Mouse (Mus musculus) right cerebral cortex, adult 18-20 months (tissue): ENCODE measurements around the gene Fus.
"Not testable (repeated sequence)": the region's sequence is repeated elsewhere in the genome, so short reads cannot be mapped to it uniquely, and the experiment has no call there.

Experiments
- DNase-seq: peaks from one replicate; pipeline ENCODE4 v3.0.0; 2022; ENCODE audit warnings: mixed read lengths

Gene Fus

GRCm38 (mm10) chr7:127967004-127967921 lies at the start of gene Fus:
TSS of gene Fus (plus strand) at chr7:127967457.
- DNase-seq: peak; percentile 92

DNA sequence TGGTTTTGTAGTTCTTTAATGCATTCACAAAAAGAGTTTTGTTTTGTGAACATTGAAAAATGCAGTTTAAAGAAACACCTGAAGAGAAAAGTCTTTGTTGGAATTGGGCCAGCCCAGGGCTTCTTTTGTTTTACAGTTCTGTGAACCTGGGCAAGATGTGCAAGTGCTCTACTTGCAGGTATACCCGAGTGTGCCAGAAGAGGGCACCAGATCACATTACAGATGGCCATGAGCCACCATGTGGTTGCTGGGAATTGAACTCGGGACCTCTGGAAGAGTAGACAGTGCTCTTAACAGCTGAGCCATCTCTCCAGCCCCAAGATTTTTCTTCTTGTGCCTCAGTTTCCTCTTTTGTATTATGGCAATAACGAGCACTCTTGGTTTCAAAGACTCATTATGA lies 49.1 kb upstream of the Fus start:
- DNase-seq: no peak

GRCm38 (mm10) chr7:127919290-127919689 lies 48.0 kb upstream of the Fus start:
- no peak for DNase-seq

DNA sequence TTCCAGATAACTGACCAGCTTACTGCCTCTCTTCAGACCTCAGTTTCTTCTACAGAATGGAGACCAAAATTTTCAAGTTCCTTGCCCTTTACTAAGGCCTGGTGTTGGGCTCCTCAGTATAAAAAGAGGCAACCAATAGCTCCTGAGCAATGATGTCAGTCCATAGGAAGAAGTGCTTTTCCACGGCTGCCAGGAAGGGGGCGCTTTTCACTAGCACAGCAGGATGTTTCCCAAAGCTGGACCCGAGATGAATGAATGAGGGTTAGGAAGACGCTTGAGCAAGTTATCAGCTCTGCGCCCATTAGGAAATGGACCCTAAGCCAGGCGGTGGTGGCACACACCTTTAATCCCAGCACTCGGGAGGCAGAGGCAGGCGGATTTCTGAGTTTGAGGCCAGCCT lies 45.7 kb upstream of the Fus start:
- no peak for DNase-seq

DNA sequence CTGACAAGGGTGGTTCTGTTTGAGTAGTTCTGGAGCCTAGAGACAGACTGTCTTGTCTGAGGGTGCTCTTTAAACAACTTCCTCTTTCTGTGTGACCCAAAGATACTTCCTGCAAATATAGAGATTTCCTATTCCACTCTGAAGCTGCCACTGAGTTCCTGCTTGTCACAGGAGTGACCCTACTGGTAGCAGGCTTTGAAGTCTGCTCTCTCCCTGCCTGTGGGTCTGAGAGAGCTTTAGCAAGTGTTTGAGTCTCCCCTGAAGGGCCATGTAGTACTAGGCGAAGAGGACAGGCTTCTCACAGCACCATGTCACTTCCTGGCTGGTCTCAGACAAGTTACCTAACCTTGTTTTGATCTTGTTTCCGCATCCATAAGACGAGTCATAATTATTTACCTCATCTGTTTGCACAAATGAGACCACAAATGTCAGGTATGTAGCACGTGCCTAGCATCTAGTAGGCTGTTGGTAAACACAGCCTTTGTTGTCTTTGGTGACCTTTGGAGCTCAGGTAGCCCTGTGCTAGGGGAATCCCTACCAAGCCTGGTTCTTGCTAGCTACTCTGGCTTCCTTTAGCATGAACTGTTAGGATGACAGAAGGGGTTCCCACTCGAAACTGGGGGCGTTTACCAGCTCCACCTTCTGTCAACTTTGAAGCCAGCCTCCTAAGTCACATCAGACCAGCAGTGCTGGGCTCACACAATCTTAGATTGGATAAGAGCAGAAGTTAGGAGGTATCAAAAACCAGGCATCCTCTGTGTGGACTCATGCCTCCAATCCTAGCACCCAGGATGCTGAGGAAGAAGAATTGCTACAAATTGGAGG lies 44.6 kb upstream of the Fus start:
- peak; percentile 21 for DNase-seq

- no peak for DNase-seq
These were observed 43.5 kb upstream of the Fus start for GRCm38 (mm10) chr7:127923714-127924113.

- no peak for DNase-seq
These were observed 42.0 kb upstream of the Fus start for GRCm38 (mm10) chr7:127925252-127925651.

GRCm38 (mm10) chr7:127926066-127926465 lies 41.2 kb upstream of the Fus start:
- DNase-seq: no peak

GRCm38 (mm10) chr7:127926846-127927245 lies 40.4 kb upstream of the Fus start:
- DNase-seq: no peak

DNA sequence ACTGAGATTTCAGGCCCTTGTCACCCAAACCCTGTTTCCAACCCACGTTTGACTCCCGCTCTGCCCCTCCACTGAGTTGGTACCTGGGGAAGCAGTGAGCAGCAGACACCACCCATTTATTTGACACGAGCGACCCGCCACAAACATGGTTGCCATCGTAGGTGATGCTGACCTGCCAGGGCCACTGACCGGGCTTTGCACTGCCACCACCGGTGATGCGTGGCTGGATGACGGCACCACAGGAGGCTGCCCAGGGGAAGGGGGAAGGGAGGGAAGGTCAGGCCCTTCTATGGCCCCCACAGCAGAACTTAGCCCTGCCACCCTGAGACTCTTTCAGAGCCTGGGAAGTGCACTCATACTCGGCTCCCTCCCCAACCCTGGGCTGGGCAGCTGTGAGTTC lies 39.5 kb upstream of the Fus start:
- no peak for DNase-seq

DNA sequence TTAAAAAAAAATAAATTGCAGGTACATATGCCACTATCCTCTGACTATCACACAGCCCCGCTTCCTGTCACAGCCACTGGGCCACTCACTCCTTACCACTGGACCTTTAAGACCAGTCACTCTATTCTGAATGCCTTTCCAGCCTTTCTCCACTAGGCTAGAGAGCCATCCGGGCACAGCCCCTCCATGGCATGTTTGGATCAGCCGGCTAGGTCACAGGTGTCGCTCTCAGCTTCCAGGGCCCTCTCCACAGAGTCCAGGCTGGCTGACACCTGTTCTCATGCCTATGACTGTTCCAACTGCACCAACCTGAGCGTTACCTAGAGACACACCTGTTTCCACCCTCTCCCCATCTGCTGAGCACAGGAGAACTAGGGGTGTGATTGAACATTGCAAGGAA lies 38.7 kb upstream of the Fus start:
- no peak for DNase-seq

DNA sequence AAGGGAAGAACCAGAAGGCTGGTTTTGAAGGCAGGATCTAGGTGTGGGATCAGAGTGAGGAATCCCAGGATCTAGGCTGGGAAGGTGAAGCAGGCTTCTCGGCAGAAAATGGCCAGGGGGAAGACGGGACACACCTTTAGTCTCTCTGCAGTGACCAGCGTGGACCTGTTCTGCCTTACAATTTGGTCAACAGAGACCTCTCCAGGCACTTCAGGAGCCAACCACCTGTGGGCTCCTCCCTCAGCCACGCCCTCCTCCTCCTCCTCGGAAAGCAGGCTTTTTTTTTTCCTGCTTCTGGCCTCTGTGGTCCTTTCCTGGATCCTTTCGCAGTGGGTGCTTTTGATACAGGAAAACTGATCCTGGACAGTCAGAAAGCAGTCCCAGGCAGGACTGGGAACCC lies 37.3 kb upstream of the Fus start, which contains the start of gene Prss8:
TSS of gene Prss8 (minus strand) at position 182 of the 400 bp plus-strand sequence.
- DNase-seq: no peak

DNA sequence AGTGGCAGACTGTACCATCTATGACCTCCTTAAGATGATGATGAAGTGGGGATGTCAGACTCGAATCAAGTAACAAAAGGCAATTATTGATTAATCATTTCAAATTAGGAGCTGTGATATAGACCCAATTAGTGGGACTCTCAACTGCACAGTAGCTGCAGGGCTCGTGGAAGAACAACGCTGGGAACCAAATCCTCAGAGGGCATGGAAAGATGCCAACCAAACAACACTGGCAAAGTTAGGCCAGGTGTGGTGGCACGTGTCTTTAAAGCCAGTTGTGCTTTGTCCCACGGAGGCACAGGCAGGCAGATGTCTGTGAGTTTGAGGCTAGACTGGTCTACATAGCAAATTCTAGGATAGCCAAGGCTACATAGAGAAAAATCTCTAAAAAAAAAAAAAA lies 36.6 kb upstream of the Fus start:
- no peak for DNase-seq

GRCm38 (mm10) chr7:127931351-127932135 lies 35.7 kb upstream of the Fus start:
- no peak for DNase-seq

DNA sequence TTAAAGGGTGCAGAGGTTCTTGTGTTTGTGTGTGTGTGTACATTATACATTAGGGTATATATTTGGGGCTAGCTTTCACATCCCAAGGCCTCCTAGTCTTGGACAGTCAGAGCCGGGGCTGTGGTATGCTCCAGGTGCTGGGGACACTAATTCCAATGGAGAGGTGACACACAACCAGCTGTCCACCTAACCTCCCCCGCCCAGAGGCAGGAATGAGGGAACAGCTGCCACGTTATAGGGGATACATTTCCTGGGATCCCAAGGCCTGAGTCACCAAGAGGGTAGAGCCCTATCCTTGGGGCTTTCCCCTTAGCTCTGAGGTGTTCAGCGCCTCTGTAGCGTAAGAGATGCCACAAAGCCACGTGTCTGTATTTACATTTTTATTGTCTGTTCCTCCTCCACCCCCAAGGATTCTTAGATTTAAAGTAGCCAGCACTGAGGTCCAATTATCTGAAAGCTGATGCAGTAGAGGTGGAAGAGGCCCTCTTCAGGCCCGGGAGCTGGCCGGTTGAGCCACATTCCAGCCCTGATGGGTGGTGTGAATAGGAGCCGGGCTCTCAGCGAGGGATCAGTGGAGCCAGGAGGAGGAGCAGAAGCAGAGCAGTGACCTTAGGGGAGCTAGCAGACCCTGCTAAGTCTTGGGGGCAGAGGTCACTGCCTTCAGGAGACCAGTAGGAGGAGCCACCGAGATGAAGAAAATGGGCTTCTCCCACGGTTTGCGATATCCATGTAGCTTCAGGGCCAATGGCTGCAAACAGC lies 34.8 kb upstream of the Fus start:
- DNase-seq: no peak

- no peak for DNase-seq
These were observed 33.2 kb upstream of the Fus start for GRCm38 (mm10) chr7:127934075-127934474.

DNA sequence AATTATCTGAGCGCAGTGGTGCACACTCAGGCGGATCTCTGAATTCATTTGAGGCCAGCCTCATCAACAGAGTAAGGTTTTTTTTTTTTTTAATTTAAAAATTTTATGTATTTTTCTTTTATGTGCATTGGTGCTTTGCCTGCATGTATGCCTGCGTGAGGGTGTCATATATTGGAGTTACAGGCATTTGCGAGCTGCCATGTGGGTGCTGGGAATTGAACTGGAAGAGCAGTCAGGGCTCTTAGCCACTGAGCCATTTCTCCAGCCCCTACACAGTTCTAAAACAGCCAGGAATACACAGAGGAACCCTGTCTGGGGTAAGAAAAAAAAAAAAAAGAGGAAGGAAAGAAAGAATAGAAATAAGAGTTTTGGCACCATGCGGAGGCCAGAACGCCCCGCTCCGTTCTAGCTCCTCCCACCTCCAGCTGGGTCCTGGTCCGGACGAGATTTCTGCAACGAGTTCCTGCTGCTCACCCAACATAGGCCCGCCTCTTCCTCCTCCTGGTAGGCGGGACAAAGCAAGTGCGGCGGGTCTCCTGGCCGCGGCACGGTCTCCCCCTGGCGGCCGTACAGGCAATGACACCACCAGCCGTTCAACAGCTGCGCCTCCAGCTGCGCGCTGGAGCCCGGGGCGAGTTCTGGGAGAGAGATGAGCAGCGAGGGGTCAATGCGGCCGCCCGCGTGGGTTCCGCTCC lies 32.1 kb upstream of the Fus start:
- peak; percentile 96 for DNase-seq

DNA sequence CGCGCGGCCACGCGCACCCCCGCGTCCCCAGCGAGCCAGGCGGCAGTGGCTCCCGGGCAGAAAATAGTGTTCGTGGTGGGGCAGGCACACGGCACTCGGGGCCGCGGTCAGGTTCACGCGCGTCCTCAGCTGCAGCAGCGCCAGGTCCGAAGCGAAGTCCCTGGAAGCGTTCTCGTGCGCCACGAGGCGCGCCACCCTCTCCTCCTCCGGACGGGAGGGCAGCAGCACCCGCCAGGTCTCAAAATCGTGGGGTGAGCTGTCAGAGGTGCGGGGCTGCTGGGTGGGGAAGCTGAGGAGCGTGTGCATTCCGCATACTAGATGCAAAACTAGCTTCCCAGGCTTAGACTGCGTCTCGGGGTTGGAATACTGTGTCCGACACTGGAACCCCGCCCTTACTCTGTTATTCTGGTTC lies 31.5 kb upstream of the Fus start:
- DNase-seq: no peak

DNA sequence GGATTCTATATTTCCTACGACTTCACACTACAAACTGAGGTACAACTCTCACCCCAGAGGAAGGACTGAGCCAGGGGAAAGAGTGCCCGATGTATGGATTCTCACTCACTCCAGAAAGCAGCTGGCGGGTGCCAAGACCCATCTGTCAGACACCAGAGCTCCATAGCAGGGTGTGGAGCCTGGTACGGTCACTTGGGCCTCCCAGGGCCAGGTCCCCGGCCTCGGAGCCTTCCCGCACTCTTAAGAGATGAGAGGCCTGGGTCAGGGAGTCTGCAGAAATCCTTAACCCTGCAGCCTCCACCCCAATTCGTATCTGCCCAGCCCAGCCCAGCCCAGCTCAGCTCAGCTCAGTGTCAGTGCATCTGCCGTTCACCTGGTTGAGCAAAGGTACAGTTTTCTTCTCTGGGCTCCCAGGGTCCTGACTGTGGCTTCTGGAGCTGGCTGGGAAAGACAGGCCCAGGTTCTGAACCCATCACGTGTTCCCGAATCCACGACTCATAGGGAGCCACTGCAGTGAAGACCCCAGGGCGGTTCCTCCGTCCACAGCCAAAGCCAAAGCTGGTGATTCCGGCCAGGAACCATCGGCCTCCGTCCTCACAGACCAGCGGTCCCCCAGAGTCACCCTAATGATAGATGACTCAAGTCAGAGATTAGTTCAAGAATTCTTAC lies 30.9 kb upstream of the Fus start:
- DNase-seq: no peak

GRCm38 (mm10) chr7:127942097-127942496 lies 25.2 kb upstream of the Fus start:
- DNase-seq: not testable (repeated sequence)

- no peak for DNase-seq
These were observed 22.6 kb upstream of the Fus start for GRCm38 (mm10) chr7:127944614-127945013.
